9 mouse cellular contexts compared by ENCODE assay signal in the genomic region with DNA sequence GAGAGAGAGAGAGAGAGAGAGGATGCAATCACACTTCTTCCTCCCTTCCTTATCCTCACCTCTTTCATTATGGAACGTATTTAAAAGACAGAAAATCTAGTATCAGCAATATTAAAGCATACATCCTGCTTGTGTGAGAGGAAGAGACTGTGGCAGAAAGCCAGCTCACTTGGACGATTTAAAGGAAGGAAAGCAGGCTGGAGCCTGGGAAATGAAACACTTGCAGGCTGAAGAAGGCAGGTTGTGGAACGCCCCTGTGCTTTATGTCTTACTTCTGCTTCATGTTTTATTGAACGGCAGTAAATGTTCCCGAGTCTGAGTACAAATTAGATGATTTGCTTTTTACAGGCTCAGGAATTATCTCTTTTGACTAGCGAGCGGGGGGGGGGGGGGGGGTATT. TPM values are rescaled to one million over a fixed set of nuclear protein-coding genes. Genes with fewer than 3 reads are reported as not detected.
DNase-seq lines count a peak whose midpoint lies in the region; ATAC-seq and TF ChIP-seq lines count a peak whose summit lies in the region.
"Had no signal": no experiment of that assay in that cellular context is flagged by ENCODE, and none has a peak within 500 bp of the region (broad histone marks: within the 10 kb centered on the region; RNA-seq: fewer than 3 reads in every experiment).

No protein-coding gene starts in this region.

- H3K9me3 ChIP-seq in limb, embryonic 12.5 days: no peaks in the 10 kb centered on the region; the same call in 1 of the 2 replicates
- H3K9me3 ChIP-seq in limb, embryonic 10.5 days (replicated peaks): no peaks in the 10 kb centered on the region
- no peaks in the 10 kb centered on the region for H3K9me3 ChIP-seq in forebrain, postnatal 0 days (ENCODE audit: low read length)
- H3K9me3 ChIP-seq in kidney, embryonic 15.5 days (replicated peaks): no peaks in the 10 kb centered on the region

- no peak overlapping the region for H3K9ac ChIP-seq in limb, embryonic 12.5 days (replicated peaks)
- no peak overlapping the region for H3K9ac ChIP-seq in forebrain, postnatal 0 days
- H3K9ac ChIP-seq in kidney, embryonic 15.5 days: no peak overlapping the region

- no peak for DNase-seq in limb, embryonic 10.5 days (ENCODE audit: low spot score)
- DNase-seq in forebrain, postnatal 0 days: peak; percentile 64
- peak; percentile 32 for DNase-seq in lung, postnatal 10 days
- no peak for DNase-seq in adrenal gland, postnatal 25 days

- H3K36me3 ChIP-seq in limb, embryonic 12.5 days: no peaks in the 10 kb centered on the region
- H3K36me3 ChIP-seq in limb, embryonic 10.5 days: no peaks in the 10 kb centered on the region
- H3K36me3 ChIP-seq in forebrain, postnatal 0 days (ENCODE audit: insufficient read depth): no peaks in the 10 kb centered on the region
- no peaks in the 10 kb centered on the region for H3K36me3 ChIP-seq in kidney, embryonic 15.5 days

- H3K4me2 ChIP-seq in limb, embryonic 12.5 days: peak overlapping the region; percentile 34
- H3K4me2 ChIP-seq in forebrain, postnatal 0 days (ENCODE audit: low read depth): peak overlapping the region; percentile 8
- H3K4me2 ChIP-seq in kidney, embryonic 15.5 days: peak overlapping the region; percentile 28

- WGBS in limb, embryonic 12.5 days: 16% methylated on average over 7 of the region's 7 CpGs
- WGBS in limb, embryonic 10.5 days: 39% methylated on average over 7 of the region's 7 CpGs
- WGBS in forebrain, postnatal 0 days: 16% methylated on average over 7 of the region's 7 CpGs
- 12% methylated on average over 7 of the region's 7 CpGs for WGBS in kidney, embryonic 15.5 days

- peak overlapping the region; percentile 30; the same call in 1 of the 2 replicates for H3K27ac ChIP-seq in limb, embryonic 12.5 days
- no peak overlapping the region; the same call in 1 of the 2 replicates for H3K27ac ChIP-seq in limb, embryonic 10.5 days
- 0 out of 2 replicates have a peak overlapping the region, but pooled peaks have one; percentile 21 for H3K27ac ChIP-seq in forebrain, postnatal 0 days (ENCODE audit: low read depth, low read length)
- H3K27ac ChIP-seq in kidney, embryonic 15.5 days: peak overlapping the region; percentile 51

- H3K4me1 ChIP-seq in limb, embryonic 12.5 days (replicated peaks): peaks cover 33% of the 10 kb centered on the region
- H3K4me1 ChIP-seq in limb, embryonic 10.5 days: peaks cover 37% of the 10 kb centered on the region
- no peaks in the 10 kb centered on the region for H3K4me1 ChIP-seq in forebrain, postnatal 0 days (ENCODE audit: insufficient read depth)
- H3K4me1 ChIP-seq in kidney, embryonic 15.5 days: peaks cover 6% of the 10 kb centered on the region

- H3K27me3 ChIP-seq in limb, embryonic 12.5 days: no peaks in the 10 kb centered on the region
- H3K27me3 ChIP-seq in limb, embryonic 10.5 days (ENCODE audit: low read depth, poor library complexity, severe bottlenecking): no peaks in the 10 kb centered on the region
- H3K27me3 ChIP-seq in forebrain, postnatal 0 days (ENCODE audit: insufficient read depth, low read length): no peaks in the 10 kb centered on the region
- H3K27me3 ChIP-seq in kidney, embryonic 15.5 days: no peaks in the 10 kb centered on the region

- TF ChIP-seq CTCF in forebrain, postnatal 0 days (IDR thresholded peaks at IDR 0.05; ENCODE audit: low read depth): no peak

- ATAC-seq in limb, embryonic 12.5 days (ENCODE audit: insufficient number of reproducible peaks, insufficient read depth, low FRiP score, low TSS enrichment, low read depth): no peak
- peak; percentile 32; the same call in 1 of the 2 replicates for ATAC-seq in forebrain, postnatal 0 days
- ATAC-seq in kidney, embryonic 15.5 days (replicated peaks; ENCODE audit: low FRiP score): peak; percentile 43
- ATAC-seq in CD4-positive, CD25-positive, alpha-beta regulatory T cell, adult 4 months: no peak
- ATAC-seq in activated CD4-positive, CD25-positive, alpha-beta regulatory T cell, adult 4 months: no peak

- H3K4me3 ChIP-seq in limb, embryonic 12.5 days (replicated peaks): no peak overlapping the region
- H3K4me3 ChIP-seq in limb, embryonic 10.5 days: no peak overlapping the region
- no peak overlapping the region for H3K4me3 ChIP-seq in forebrain, postnatal 0 days (ENCODE audit: low read depth, low read length)
- H3K4me3 ChIP-seq in kidney, embryonic 15.5 days (replicated peaks): peak overlapping the region; percentile 11; the same call in 1 of the 2 replicates

RNA-seq across cellular contexts. Expression of a gene that starts 29.1 kb away (rescaled TPM):
- polyA plus RNA-seq in limb, embryonic 12.5 days (2016; fragmentation: Nextera tagmentation; extraction: Ambion mirVana): 8.7 and 9.7 TPM in 2 replicates
- polyA plus RNA-seq in limb, embryonic 10.5 days (2016; fragmentation: Nextera tagmentation; extraction: Ambion mirVana): 0.20 and 2.2 TPM in 2 replicates
- not detected in 2 replicates for total RNA-seq in forebrain, postnatal 0 days (2014; rRNA removed)
- not detected in 2 replicates for polyA plus RNA-seq in forebrain, postnatal 0 days (2015; fragmentation: Nextera tagmentation; extraction: Ambion mirVana)
- polyA plus RNA-seq in kidney, embryonic 15.5 days (2015; fragmentation: Nextera tagmentation; extraction: Ambion mirVana): 2.6 and 3.1 TPM in 2 replicates
- under 1 TPM; 0.28 to 0.96 TPM for polyA plus RNA-seq in CD4-positive, CD25-positive, alpha-beta regulatory T cell, adult 4 months (2017; shearing (Covaris generic))
- total RNA-seq in adrenal gland, postnatal 25 days (2021): not detected in 2 replicates
- under 1 TPM in 1 of 2 experiments, not detected in 1; 0.63 TPM for polyA plus RNA-seq in activated CD4-positive, CD25-positive, alpha-beta regulatory T cell, adult 4 months (2017; shearing (Covaris generic))
- polyA plus RNA-seq: large intestine, adult 2 months had no signal

Comparison
In these comparisons a context has a peak if more than half of its experiments do, and no peak if none do; other contexts are left out.
1. ATAC-seq: peak in forebrain, postnatal 0 days (single experiment) and kidney, embryonic 15.5 days (single experiment); none in limb, embryonic 12.5 days (single experiment), CD4-positive, CD25-positive, alpha-beta regulatory T cell, adult 4 months (single experiment) and activated CD4-positive, CD25-positive, alpha-beta regulatory T cell, adult 4 months (single experiment).
2. DNase-seq: peak in forebrain, postnatal 0 days (single experiment) and lung, postnatal 10 days (single experiment); none in limb, embryonic 10.5 days (single experiment) and adrenal gland, postnatal 25 days (single experiment).
3. Peak in every context shown above with its lines, with median percentiles within 50 percentile points of each other: H3K4me2 ChIP-seq.